Mouse (Mus musculus): ENCODE measurements at regions not wholly inside any gene's neighbourhood (a gene's known extent, or its start where the extent isn't known, plus 50 kb on each side); places are given as distances from the start of the nearest gene placed in this dataset.

DNA sequence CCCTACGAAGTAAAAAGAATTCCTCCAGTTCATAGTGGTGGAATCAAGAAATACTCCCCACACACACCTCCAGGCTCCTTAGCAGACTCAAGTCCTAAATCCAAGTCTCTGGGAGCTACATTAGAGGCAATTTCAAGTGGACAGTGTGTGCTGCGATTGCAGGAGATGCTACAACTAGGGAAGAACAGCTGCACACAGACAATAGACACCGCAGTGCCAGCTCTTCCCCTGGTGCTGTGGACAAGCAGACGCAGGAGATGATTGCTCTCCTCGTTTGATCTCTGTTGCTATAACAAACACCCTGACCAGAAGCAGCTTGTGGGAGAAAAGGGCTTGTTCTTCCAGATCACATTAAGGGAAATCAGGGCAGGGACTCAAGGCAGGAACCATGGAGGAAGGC lies 517.1 kb upstream of the Adam5 start:
- no peak for DNase-seq (ENCODE audit: low read depth, low spot score)

DNA sequence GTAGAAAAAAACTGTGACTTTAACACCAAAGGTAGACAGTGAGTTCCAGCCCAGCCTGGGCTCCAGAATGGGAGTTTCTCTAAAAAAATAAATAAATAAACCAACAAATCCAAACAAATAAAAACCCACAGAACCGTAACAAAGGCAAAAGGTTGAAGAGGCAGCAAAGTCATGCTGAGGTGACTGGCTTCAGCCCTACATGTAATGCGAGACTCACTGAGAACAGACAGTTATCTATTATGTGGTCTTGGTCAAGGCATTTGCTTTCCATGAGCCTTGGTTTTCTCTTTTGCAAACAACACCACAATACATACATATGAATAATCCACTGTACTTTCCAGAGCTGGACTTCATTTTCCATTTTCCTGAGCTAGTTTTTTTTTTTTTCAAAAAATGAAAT lies 516.6 kb upstream of the Adam5 start:
- DNase-seq (ENCODE audit: low read depth, low spot score) = no peak

DNA sequence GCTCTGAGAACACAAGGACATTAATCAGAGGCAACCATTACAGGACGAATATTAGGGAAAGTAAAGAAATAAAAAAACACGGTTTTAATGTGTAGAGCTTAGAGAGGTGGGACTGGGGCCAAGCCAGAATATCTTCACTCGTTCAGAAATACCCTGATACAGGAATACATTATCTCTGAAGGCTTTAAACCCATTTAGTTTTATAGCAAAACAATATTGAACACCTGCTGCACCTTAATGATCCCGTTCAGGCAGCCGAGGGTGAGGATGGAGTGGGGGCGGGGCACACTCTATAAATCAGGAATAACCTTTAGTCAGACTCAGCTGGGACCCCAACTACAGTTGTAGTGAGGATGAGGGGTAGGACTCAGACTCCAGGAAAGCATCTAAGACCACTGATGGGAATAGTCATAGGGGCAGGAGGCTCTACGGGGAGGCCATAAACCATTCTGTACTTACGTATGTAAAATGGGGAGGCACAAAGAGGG lies 508.0 kb upstream of the Adam5 start:
- DNase-seq (ENCODE audit: low read depth, low spot score) = peak; percentile 43

DNA sequence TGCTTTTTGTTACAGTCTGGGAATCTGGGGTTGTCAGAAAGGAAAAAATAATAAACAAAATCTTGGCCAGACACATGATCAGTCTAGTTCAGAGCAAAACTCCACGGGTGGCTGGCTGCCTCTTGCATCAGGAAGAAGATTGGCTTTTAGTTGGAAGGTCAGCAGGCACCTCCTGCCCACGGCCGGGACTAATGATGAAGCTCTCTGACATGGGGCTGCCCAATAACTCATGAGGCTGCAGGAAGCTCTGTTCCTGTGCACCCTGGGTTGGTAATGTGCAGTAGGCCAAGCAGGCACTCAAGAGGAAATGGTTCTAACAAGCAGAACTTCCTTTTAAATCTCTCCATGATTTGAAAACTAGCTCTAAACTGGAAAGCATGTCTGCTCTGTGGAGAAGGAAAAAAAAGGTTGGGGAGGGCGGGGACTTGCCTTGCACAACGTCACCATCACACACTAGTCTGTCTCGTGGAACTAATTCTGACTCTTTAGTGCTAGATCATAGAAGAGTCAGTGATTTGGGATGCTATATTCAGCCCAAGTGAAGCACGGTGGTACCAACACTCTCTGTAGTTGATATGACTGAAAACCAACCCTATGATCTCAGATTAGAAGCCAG lies 507.1 kb upstream of the Adam5 start:
- no peak for DNase-seq (ENCODE audit: low read depth, low spot score)

DNA sequence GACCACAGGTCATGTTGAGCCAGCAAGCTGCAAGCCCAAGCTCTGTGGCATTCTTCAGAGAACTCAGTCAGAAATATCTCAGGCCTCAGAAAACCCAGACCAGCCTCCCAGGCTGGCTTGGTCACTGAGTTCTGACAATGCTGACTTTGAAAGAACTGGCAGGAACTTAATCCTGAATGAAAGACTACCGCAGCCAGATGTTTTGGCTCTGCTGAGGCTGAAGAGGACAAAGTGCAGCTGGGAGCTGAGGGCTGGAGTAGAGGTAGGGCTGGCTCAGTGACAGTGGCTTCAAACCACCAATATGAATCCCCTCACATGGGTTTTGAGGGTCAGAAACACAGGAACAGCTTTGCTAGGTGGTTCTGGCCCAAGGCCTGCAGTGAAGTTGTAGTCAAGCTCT lies 505.6 kb upstream of the Adam5 start:
- no peak for DNase-seq (ENCODE audit: low read depth, low spot score)

DNA sequence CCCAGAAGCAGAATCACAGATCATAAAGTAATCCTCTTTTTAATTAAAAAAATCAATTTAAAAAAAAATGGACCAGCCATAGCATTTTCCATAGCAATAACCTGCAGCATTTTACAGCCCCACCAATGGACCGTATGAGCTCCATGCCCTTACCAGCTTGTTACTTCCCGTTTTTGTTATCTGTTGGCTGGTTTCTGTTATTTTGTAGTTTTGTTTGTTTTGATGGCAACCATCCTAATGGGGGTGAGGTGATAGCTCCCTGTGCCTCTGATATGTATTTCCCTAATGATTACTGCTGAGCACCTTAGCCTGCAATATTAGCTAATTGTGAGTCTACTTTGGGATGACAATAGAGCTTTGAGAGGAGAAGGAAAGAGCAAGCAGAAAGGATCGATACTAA lies 504.1 kb upstream of the Adam5 start:
- DNase-seq (ENCODE audit: low read depth, low spot score) = no peak

DNA sequence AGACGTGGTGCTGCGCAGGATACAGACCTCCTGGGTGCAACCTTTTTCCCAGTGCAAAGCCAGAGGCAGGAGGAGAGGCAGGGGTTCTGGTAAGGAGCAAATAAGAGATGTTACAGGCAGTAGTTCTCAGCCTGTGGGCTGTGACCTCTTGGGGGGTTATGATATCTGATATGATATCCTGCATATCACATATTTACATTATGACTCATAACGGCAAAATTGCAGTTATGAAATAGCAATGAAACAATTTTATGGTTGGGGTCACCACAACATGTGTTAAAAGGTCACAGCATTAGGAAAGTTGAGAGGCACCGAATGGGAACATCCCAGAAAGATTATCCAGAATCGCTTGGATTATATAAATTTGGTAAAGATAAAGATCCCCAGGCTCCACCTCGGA lies 502.8 kb upstream of the Adam5 start:
- DNase-seq (ENCODE audit: low read depth, low spot score) = no peak

DNA sequence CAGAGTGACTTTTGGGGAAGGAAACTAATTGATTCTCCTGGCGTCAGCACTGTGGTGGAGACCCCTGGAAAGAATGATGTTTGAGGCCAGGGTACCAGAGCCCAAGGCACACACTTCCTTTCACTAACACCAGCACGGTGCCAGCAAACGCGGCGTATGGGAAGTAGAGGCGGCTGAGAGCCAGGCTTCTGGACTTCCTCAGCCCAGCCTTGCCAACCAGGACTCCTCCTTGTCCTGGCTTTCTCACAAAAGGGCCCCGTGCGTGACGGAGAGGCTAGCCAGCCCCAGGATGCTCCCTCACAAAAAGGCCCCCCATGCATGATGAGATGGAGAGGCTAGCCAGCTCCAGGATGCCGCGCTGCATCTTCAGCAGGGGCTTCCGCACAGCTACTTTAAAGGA lies 502.1 kb upstream of the Adam5 start:
- no peak for DNase-seq (ENCODE audit: low read depth, low spot score)

DNA sequence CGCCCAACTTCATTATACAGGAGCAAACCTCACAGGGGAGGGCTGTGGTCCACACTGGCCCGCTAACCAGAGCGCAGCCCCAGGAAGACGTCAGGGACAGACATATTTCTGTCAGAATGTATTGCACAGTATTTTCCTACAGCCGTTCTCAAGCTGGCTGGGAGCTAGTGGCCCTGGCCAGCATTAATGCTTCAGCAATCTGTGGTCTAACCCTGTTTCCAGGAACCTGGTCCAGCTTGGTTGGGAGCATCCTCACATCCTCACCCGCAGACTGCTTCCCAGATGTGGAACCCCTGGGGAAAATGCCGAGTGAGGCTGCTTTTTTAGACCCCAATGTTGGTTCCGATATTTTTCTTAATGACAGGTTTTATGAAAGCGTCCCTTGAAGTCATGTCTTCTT lies 500.6 kb upstream of the Adam5 start:
- no peak for DNase-seq (ENCODE audit: low read depth, low spot score)

DNA sequence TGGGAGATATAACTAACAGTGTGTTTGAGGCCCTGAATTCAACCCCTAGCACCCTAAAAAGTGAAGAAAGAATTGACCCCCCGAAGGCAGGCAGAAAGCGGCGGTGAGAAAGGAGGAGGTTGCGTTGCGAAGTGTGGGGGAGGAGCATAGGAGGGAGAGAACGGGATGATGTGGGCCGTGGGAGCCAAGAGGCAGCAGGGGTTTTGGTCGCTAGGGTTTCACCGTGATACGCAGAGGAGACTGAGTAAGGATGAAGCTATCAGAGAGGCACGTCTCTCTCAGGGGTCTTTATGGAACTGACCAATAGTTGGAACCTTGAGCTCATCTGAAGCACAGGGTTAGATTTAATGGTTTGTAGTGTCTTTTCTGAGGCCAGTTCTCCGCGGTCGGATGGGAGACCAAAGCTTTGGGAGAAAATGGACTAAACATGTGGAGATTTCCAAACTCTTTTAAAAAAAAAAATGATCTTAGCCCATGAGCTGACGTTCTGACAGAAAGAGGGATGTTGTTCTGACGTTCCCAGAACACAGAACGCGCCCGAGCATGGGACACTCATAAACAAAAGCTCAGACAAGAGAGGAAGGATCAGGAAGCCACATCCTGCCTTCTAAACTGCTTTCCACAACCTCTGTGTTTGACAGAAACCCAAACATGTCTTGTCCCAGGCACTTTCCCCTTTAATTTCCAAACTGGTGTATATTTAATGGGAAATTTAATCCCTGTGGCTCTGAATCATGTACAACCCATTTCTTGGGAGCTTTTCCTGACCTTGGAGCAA lies 499.7 kb upstream of the Adam5 start:
- DNase-seq (ENCODE audit: low read depth, low spot score) = no peak

DNA sequence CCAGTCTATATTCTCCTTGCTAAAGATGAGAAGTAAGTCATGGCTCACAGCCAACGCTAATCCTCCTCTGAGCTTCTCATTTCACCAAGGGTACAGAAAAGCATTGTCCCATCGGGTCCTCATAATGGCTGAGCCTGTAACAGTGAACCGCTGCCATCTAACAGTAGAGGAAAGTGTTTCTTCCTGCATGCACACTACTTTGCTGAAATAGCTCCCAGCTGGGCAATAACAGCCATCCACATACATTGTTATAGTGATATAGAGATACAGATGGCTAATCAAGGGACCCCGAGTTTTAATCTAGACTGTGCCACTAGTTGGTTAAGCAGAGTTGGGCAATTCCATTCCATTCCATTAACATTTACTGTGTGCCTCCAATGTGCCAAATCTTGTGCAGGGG lies 492.2 kb upstream of the Adam5 start:
- DNase-seq (ENCODE audit: low read depth, low spot score) = no peak

DNA sequence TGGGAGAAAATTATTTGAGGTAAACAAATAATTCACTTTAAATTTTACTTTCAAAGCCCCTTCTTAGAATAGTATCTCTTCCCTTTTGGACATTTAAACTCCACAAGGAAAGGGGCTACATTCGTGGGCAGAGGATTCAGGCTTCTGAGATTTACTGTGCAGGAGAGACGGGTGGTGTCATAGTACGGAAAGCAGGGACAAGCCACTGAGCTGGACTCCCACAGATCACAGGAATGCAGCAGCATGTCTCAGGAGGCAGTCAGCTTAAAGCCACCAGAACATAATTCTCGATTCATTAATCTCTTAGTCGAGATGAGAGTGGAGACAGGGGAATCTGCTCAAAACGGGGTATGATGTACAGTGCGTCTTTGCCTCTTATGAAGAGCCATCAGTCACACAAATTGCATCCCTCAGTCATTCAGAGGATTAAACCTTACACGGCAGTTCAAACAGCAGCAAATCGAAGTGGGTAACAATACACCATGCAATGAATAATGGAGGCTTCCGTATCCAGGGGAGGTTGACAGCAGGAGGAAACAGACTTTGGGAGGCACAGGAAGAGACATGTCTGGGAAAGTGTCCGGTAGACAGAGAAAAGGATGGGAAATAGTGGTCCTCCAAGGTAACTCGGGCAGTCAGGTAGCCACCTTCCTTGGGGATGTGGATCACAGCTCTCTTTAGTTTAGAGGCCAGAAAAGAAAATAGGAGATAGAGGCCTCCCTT lies 487.8 kb upstream of the Adam5 start:
- no peak for DNase-seq (ENCODE audit: low read depth, low spot score)

DNA sequence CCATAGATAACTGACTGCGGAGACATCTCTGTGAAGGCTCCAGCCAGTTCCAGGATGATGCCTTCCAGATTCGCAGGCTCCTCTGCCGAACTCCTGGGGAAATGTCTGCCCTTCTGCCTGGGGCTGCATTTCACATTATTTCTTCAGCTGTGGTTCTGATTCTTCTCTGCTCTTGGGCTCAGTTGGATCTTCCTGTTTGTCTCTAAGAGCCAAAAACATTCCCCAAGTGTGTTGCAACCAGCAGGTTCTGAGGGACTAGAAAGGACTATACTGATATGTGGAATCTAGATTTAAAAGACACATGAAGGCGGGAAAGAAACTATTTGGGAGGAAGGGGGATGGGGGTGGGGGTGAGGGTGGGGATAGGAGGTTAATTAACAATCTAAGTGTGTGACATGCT lies 483.8 kb upstream of the Adam5 start:
- no peak for DNase-seq (ENCODE audit: low read depth, low spot score)

DNA sequence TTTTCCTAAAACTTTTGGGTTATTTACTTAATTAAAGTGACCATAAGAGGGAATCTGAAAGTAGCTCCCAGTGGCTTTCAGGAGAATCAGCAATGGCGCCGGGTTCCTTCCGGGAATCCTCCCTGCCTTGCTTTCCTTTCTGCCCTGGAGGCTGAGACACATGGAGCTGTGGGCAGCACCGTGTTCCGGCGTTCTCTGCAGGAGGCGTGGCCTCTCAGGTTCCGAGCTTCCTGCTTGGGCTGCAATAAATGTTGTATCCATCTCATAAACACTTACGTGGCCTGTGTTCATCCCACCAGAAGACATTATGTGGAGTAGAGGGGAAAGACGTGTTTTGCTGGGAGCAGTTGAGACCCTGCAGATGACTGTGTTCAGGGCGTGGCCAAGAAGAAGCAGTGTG lies 483.3 kb upstream of the Adam5 start:
- no peak for DNase-seq (ENCODE audit: low read depth, low spot score)

DNA sequence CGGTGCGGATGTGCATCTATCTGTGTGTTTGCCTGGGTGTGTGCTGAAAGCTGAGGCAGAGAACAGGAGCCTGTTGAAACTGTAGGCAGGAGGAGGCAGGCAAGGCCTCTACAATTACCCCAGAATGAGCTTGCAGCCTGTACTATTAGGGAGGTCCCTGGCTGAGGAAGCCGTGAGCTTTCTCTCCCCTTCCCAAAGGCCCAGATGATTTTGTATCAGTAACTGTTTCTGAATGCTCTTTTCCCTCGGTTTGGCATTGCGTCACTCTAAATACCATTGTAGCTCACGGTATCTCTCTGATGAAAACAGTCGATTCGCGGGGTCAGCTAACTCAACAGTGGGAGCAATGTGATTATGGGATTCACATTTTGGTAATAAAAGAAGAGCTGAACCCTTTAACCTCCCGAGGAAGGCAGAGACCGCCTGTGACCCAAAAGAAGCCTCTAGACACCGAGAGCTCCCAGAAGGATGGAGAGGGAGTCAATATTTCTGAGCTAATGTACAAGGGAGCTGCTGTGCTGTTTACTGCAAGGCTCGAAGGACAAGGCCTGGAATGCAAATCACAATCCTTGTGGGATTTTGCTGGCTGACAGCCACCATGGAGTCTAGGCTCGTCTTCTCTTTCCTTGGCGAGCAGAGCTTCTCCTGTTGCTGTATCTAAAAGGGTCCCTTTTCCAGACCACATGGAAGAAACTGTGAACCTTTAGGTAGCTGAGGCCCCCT lies 482.8 kb upstream of the Adam5 start:
- DNase-seq (ENCODE audit: low read depth, low spot score) = no peak
